Mouse (Mus musculus) brain, embryonic 18.5 days (tissue): ENCODE results near the gene Mixl1.

Source experiments
- DNase-seq: peaks from one replicate; pipeline ENCODE4 v3.0.0-alpha.2; 2012; ENCODE audit warnings: low read depth, low spot score

The Mixl1 gene

DNA sequence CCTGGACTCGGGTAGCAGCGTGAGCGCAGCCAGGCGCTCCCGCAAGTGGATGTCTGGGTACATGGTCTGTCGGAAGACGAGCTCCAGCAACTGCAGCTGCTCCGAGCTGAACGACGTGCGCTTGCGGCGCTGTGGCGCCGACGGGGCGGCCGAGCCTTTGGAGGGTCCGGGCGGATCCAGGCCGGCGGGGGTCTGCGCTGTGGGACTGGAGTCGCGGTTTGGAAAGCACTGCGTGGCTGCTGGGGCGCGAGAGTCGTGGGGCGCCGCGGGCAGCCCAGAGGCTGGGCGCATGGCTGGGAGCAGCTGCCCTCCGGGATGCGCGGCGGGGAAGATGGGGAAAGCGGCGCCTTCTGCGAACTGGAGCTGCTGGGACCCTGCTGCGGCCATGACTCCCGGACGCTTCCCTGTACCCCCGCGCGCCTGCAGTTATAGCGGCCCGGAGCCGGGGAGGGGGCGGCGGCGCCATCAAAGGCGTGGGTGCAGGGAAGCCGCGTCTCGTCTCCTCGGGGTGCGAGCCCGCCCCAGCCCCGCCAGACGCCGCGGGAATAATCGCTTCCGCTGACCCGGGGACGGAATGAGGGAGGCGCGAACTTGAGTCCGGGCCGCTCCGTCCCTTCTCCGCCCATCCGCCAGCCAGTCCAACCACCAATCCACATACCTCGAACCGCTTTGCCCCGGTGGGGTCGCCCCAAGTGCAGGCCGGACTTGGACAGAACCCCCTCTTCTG lies at the start of gene Mixl1:
Mixl1 (minus strand) TSS at position 409 of the 727 bp plus-strand sequence.
- no peak for DNase-seq

DNA sequence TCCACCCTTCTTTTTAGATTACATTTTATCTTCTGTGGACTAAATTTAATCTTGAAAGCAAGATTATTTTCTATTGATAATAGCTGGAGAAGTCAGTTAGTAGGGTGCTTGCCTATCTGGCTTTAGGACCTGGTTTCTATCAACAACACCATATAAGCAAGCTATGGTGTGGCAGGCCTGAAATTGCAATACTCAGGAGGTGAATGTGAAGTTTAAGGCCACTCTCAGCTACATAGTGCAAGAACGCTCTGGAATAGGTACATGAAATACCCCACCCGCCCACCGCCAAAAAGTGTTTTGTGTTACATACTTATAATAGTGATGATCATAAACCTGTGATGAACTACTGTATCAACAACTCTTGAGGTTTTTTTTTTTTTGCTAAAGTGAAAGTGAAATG lies 32.4 kb upstream of the Mixl1 start:
- DNase-seq, result no peak

DNA sequence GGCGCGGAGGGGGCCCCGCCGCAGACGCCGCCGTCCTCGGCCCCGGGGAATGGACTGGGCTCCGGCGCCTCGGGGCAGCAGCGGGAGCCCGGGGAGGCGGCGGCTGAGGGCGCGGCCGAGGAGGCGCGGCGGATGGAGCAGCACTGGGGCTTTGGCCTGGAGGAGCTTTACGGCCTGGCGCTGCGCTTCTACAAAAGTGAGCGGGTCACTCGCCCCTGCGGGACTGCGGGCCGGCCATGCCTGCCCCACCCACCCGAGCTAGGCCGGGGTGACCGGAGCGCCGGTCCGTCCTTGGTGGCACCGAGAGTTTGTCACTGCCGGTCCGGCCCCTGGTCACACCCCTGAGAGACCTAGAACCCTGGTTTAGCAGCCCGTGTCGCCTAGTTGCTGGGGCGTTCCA lies 29.3 kb upstream of the Mixl1 start:
- DNase-seq, result no peak

DNA sequence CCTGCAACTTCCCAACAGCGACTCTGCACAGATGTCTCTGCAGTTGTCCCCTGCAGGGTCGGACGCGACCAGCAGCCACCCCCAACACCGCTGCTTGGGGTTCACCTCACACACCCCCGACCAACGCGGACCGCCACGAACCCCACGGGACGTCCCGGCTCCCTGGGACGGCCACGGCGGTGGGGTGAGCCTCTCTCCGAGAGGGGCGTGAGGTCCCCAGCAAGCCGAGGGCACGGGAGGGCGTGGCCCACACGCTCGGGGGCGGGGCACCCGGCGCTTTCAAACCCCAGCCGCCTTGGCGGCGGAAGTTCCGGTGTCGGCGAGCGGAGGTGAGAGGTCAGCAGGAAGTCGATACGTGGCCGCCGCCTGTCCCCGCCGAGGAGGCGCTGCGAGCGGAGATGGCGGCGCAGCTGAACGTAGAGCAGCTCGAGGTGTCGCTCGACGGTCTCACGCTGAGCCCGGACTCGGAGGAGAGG lies 28.9 kb upstream of the Mixl1 start, which contains the start of gene Acbd3:
Acbd3 (plus strand) TSS at position 340 of the 476 bp plus-strand sequence.
- DNase-seq, result peak; percentile 79

DNA sequence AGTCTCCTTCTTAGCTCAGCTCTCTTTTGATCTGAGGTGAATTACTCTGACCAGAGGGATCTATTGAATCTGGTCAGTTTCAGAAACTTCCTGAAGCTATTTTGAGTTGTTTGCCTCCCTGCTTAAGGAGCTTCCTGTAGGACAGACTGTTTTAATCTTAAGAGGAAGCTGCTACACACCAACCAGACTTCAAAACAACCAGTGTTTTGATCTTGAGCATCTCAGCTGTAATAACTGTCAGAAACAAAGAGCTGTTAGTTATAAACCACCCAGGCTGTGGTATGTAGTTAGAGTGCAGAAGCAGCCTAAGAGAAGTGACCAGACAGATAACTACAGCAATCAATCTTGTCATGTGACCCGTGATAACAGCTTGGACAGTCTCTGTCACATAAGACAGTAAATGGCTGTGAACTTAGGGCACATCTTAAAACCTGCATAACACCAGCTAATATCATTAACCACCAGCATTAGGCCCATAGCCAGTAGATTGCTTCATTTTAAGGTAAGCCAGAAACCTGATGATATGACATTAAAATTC lies 26.9 kb upstream of the Mixl1 start:
- no peak for DNase-seq

DNA sequence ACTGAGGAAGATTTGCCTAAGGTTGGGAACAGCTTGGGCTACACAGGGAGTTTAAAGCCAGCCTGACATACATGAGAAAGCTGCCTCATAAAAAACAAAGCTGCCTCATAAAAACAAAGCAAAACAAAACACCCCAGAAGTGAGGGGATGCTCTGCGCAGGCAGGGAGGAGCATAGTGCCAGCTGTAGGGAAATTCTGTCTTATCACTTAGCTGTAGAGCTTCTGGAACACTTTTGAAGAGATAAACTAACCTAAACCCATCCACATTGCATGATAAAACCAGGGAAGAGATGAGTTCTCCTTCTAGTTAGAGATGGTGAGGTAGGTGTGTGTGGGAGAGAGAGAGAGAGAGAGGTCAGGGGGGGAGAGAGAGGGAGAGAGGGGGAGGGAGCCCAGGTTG lies 25.8 kb upstream of the Mixl1 start:
- no peak for DNase-seq

DNA sequence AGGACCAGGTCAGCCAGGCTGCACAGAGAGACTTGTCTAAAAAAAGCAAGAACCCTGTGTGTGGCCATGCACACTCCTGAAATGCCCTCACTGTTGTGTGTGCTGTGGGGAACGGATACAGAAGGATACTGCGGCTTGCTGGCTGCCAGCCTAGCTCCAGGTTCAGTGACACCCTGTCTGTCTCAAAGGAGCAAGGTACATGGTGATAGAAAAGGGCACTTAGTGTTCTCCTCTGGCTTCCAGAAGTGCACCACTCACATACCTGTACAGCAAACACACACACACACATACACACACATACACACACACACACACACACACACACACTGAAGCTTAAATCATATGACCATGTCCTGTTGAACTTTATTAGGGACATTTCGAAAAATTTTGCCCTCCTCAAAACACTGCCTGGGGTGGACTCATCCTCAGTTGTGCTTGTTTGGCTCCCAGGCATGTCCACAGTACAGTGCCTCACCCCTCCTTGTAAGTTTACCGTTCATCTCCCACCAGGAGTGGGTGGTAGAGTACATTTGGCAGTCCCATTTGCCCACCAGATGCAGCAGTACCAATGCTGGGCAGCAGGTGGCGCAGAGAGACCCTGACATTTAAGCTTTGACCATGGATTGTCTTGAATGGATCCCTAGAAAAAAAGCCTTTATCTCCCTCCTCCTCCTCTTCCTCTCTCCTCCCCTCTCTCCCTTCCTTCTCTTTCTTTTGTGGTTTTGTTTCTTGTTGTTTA lies 23.3 kb upstream of the Mixl1 start:
- DNase-seq, result no peak

DNA sequence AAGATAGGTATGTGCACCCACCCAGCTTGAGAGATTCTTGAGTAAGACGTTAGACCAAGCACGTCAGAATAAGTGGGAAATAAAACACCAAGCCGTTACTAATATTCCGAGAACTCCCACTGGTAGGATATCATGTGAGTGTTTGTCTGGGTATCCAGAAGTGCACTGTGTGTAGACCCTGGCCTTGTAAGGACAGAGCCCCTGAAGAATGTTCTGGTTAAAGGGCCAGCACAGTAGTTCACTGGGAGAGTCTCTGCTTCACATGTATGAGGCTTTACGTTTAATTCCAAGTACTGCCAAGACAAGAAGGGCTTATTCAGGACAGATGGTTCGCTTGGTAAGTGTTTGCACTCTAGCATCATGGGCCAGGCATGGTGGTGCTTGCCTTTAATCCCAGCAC lies 22.6 kb upstream of the Mixl1 start:
- no peak for DNase-seq

DNA sequence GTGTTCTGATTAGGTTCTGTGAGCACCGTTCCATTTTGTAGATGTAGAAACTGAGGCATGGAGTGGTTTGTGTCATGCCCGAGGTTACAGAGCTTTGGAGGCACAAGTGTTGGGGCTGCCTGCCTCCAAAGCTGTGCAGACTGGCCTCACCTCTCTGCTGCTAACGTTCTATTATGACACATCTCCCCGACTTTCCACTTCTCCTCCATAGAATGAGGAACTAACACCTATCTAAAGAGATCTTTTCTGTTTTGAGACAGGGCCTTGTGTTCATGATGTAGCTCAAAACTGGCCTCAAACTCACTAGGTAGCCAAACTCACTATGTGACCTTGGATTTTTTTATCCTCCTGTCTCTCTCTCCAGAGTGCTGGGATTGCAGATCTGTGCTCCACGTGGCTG lies 21.9 kb upstream of the Mixl1 start:
- DNase-seq, result no peak

DNA sequence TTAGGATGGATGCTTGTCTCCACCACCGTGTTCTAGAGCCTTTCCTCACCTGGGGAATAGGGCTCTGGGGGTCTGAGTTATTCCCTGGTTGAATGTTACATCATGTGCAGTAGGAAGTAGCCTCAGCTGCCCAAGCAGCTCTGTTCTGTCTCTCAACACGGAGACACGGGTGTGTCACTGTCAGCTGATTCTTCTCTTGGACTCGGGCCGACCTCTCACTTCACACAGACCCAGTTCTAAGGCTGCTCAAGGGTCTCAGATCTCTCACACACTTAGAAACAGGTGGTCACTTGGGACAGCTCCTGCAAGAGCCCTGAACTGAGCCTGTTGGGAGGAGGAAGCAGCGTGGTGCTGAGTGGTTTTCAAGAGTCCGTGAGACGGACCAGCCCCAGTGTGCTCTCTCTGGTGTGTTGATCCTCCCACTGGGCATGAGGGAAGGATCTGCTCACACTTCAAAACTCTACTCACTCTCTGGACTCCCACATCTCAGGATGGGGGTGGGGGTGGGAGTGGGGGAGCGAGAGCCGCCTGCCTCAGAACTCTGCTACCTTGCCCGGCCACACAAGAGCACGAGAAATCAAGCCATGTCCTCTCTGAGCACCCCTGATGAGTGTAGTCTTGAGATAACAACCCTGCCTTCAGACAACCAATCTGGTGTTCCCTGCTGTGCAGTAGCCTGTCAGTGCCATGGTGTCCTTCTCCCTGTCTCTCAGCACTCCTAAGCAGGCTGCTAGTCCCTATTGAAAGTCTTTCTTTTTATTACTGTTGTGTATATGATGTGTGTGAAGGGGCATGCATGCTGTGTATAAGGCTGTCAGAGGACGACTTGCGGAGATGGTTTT lies 12.3 kb upstream of the Mixl1 start:
- DNase-seq, result no peak

DNA sequence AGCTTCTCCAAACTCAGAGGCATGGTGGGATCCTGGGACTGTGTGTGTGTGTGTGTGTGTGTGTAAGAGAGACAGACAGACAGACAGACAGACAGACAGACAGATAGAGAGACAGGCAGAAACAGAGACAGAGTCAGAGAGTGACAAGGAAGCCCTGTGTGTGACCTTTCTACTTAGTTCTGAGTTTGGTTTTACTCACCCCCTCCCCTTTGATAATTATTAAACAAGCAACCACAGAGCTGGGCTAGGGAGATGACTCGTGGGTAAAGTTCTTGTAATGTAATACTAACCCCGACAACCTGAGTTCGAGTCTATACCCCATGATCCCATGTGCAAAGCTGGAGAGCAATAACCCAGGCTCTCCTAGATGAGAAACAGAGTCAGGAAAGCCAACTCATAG lies 11.0 kb upstream of the Mixl1 start:
- DNase-seq, result no peak

DNA sequence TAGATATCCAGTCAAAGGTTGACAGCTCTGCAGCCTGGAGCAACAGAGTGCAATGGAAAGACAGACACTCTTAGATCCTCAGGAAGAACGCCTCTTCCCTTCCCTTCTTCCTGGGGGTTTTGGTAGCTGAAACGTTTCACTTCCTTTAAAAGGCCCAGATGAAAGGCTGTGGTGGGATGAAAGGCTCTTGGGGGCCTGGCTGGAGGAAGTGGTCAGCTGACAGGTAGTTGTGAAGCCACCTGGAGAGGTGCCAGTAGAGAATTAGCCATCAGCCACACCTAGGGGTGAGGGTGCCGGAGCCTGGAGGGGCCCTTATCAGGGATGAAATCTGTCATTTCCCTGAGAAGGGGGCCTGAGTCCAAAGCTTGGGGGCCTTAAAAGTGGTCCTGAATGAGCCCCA lies 10.5 kb upstream of the Mixl1 start:
- DNase-seq, result no peak

DNA sequence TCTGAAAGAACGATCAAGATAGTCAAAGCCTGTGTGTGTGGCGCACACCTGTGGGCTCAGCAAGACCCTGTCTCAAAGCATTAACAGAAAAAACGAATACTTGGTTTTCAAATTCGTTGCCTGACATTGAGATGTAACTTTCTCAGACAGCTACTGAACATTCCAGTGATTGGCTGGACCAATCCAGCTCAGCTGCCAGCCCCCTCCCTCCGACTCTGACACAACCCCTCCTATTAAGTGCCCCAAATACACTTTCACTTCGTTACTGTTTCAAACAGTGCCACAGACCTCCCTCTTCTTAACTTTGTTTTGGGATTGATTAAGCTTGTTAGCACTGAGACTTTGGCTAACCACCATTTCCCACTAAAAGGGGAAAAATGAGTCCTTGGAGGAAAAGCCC lies 6.6 kb upstream of the Mixl1 start:
- DNase-seq, result no peak

DNA sequence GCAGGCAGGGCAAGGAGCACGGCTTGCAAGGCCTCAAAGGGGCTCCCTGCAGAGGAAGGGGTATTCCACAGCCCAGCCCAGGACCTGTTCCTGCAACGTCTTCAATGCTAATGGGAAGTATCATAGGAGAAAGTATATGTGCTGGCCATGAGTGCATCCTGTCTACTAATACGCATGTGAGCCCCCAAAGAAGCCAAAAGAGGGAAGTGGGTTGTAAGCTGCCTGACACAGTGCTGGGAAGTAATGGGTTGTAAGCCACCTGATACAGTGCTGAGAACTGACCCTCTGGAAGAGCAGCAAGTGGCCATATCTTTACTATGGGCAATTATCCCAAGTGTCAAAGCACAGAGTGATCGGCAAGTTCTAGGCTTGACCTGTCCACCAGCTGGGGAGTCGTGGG lies 1.2 kb upstream of the Mixl1 start:
- DNase-seq, result no peak

DNA sequence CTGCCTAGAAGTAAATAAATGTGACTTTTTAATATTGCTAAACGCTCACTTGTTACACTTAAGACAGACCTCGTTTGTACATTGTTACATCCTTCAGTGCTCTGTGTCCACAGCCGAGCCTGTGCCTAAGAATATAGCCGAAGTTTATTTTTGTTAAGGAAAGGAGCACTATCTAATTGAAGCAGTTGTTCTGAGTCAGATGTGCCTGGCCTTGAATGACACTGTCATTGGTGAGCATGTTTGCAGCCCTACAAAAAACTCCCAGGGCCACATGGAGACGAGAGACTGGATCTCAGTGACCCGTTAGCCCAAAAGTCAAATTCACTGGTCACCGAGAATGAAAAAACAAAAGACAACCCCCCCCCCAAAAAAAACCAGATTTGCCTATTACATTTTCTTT lies 5.5 kb downstream of the Mixl1 start:
- DNase-seq, result no peak
